In the genomic region with DNA sequence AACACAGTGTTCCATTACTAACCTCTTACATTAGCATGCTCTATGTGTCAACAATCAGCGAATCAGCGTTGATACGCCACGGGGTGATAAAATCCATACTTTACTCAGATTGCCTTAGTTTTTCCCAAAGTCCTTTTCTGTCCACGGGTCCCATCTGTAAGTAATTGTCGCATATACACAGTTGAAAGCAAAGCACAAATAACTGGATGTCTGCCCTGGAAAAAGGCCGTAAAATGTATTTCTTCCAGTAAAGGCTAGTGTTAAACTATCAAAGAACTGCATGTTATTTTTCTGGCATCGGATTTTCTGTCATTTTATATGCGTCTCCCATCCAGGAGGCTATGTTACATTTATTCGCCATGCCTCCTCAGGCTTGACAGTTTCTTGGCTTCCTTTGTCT, we compare ENCODE assay signal across 27 mouse cellular contexts. TPM values are rescaled to one million over a fixed set of nuclear protein-coding genes. Genes with fewer than 3 reads are reported as not detected.
A peak's percentile ranks its signal among the peaks of the same experiment; 100 is the strongest.
DNase-seq lines count a peak whose midpoint lies in the region; ATAC-seq and TF ChIP-seq lines count a peak whose summit lies in the region.
"Had no signal": no experiment of that assay in that cellular context is flagged by ENCODE, and none has a peak within 500 bp of the region (broad histone marks: within the 10 kb centered on the region; RNA-seq: fewer than 3 reads in every experiment).

No protein-coding gene starts in this region.

- no peak overlapping the region for H3K27ac ChIP-seq in kidney, postnatal 0 days
- peak overlapping the region; percentile 76 for H3K27ac ChIP-seq in embryonic facial prominence, embryonic 15.5 days (replicated peaks)
- H3K27ac ChIP-seq in limb, embryonic 13.5 days = peak overlapping the region; percentile 55; the same call in 1 of the 2 replicates
- H3K27ac ChIP-seq: forebrain, embryonic 12.5 days; heart, embryonic 15.5 days; hindbrain, embryonic 14.5 days had no signal

- ATAC-seq in kidney, postnatal 0 days (replicated peaks; ENCODE audit: low FRiP score, low read depth) = no peak
- ATAC-seq in embryonic facial prominence, embryonic 15.5 days (ENCODE audit: insufficient number of reproducible peaks, low FRiP score, low TSS enrichment, low read depth) = peak; percentile 63; the same call in 1 of the 2 replicates
- 0 out of 2 replicates have a peak, but pooled peaks have one; percentile 21 for ATAC-seq in limb, embryonic 13.5 days (ENCODE audit: low FRiP score, low read depth)
- no peak for ATAC-seq in monocyte, adult 5-6 weeks (replicated peaks; ENCODE audit: insufficient number of reproducible peaks, low FRiP score, low TSS enrichment, poor library complexity, severe bottlenecking)
- ATAC-seq: activated CD4-positive, CD25-positive, alpha-beta regulatory T cell, adult 4 months; forebrain, embryonic 16.5 days; Patski had no signal

- no peaks in the 10 kb centered on the region for H3K36me3 ChIP-seq in kidney, postnatal 0 days (ENCODE audit: insufficient read depth, low read length)
- H3K36me3 ChIP-seq in embryonic facial prominence, embryonic 15.5 days = no peaks in the 10 kb centered on the region
- H3K36me3 ChIP-seq in limb, embryonic 13.5 days = no peaks in the 10 kb centered on the region
- H3K36me3 ChIP-seq: forebrain, embryonic 12.5 days; heart, embryonic 15.5 days; hindbrain, embryonic 10.5 days had no signal

- no peak overlapping the region for H3K4me2 ChIP-seq in kidney, postnatal 0 days (ENCODE audit: low read length)
- no peak overlapping the region for H3K4me2 ChIP-seq in embryonic facial prominence, embryonic 15.5 days (replicated peaks)
- no peak overlapping the region for H3K4me2 ChIP-seq in limb, embryonic 13.5 days (replicated peaks)
- H3K4me2 ChIP-seq: forebrain, embryonic 12.5 days; heart, embryonic 11.5 days; heart, embryonic 15.5 days; hindbrain, embryonic 14.5 days had no signal

- peak; percentile 53 for DNase-seq in kidney, postnatal 0 days (ENCODE audit: low spot score)
- no peak for DNase-seq in kidney, adult 9 months
- no peak for DNase-seq in heart, adult 8-10 months (ENCODE audit: low spot score)
- no peak for DNase-seq in thymus, postnatal 14 days
- DNase-seq: adrenal gland, postnatal 14 days; cerebellum, adult 2 months; embryo, embryonic 11 days; gastrocnemius, postnatal 10 days; heart, adult 18-20 months; heart, postnatal 14 days had no signal

- no peaks in the 10 kb centered on the region for H3K4me1 ChIP-seq in kidney, postnatal 0 days (replicated peaks; ENCODE audit: insufficient read depth, low read length)
- peaks cover 19% of the 10 kb centered on the region for H3K4me1 ChIP-seq in embryonic facial prominence, embryonic 15.5 days
- peaks cover 31% of the 10 kb centered on the region for H3K4me1 ChIP-seq in limb, embryonic 13.5 days
- H3K4me1 ChIP-seq: forebrain, embryonic 12.5 days; heart, embryonic 15.5 days had no signal

- H3K4me3 ChIP-seq in kidney, postnatal 0 days (replicated peaks; ENCODE audit: low read depth, low read length) = no peak overlapping the region
- no peak overlapping the region for H3K4me3 ChIP-seq in embryonic facial prominence, embryonic 15.5 days (replicated peaks)
- no peak overlapping the region for H3K4me3 ChIP-seq in limb, embryonic 13.5 days
- H3K4me3 ChIP-seq: forebrain, embryonic 12.5 days; heart, embryonic 15.5 days; hindbrain, embryonic 10.5 days had no signal

- H3K9me3 ChIP-seq in kidney, postnatal 0 days (replicated peaks; ENCODE audit: low read length) = no peaks in the 10 kb centered on the region
- H3K9me3 ChIP-seq in embryonic facial prominence, embryonic 15.5 days (replicated peaks) = no peaks in the 10 kb centered on the region
- H3K9me3 ChIP-seq in limb, embryonic 13.5 days = no peaks in the 10 kb centered on the region
- H3K9me3 ChIP-seq: forebrain, embryonic 12.5 days; heart, embryonic 15.5 days; hindbrain, embryonic 10.5 days had no signal

- H3K27me3 ChIP-seq in kidney, postnatal 0 days (ENCODE audit: insufficient read depth, low read length) = no peaks in the 10 kb centered on the region
- H3K27me3 ChIP-seq in embryonic facial prominence, embryonic 15.5 days = no peaks in the 10 kb centered on the region
- no peaks in the 10 kb centered on the region; the same call in 1 of the 2 replicates for H3K27me3 ChIP-seq in limb, embryonic 13.5 days
- H3K27me3 ChIP-seq: forebrain, embryonic 12.5 days; Patski had no signal

- no peak for TF ChIP-seq CTCF in kidney, postnatal 0 days (IDR thresholded peaks at IDR 0.05; ENCODE audit: low read depth)

- WGBS in kidney, postnatal 0 days = 57% methylated on average over 10 of the region's 10 CpGs
- WGBS in embryonic facial prominence, embryonic 15.5 days = 29% methylated on average over 10 of the region's 10 CpGs
- 26% methylated on average over 10 of the region's 10 CpGs for WGBS in limb, embryonic 13.5 days

- H3K9ac ChIP-seq in kidney, postnatal 0 days (ENCODE audit: low read depth, low read length) = no peak overlapping the region
- H3K9ac ChIP-seq in embryonic facial prominence, embryonic 15.5 days = no peak overlapping the region
- no peak overlapping the region for H3K9ac ChIP-seq in limb, embryonic 13.5 days
- H3K9ac ChIP-seq: forebrain, embryonic 12.5 days; heart, embryonic 15.5 days; hindbrain, embryonic 14.5 days had no signal

RNA-seq across cellular contexts. Expression of a gene that starts 19.0 kb away (rescaled TPM):
- 2,374 and 2,839 TPM in 2 replicates for polyA plus RNA-seq in kidney, postnatal 0 days (2015; fragmentation: Nextera tagmentation; extraction: Ambion mirVana)
- polyA plus RNA-seq in embryonic facial prominence, embryonic 15.5 days (2015; fragmentation: Nextera tagmentation; extraction: Ambion mirVana) = 1,883 and 1,967 TPM in 2 replicates
- 1,700 and 1,730 TPM in 2 replicates for polyA plus RNA-seq in limb, embryonic 13.5 days (2015; fragmentation: Nextera tagmentation; extraction: Ambion mirVana)
- 508 to 670 TPM (median 625 TPM) in 3 replicates for total RNA-seq in monocyte, adult 5-6 weeks (2017)
- 100 to 1,000 TPM; 594 to 696 (median 662) TPM for total RNA-seq in heart, adult 8-10 months (2022)

RNA-seq across cellular contexts. Expression of a gene that starts 29.7 kb away (rescaled TPM):
- polyA plus RNA-seq in kidney, postnatal 0 days (2015; fragmentation: Nextera tagmentation; extraction: Ambion mirVana) = not detected in 2 replicates
- not detected in 2 replicates for polyA plus RNA-seq in embryonic facial prominence, embryonic 15.5 days (2015; fragmentation: Nextera tagmentation; extraction: Ambion mirVana)
- not detected in 2 replicates for polyA plus RNA-seq in limb, embryonic 13.5 days (2015; fragmentation: Nextera tagmentation; extraction: Ambion mirVana)
- total RNA-seq in monocyte, adult 5-6 weeks (2017) = not detected in 3 replicates
- not detected for total RNA-seq in heart, adult 8-10 months (2022)
- total RNA-seq: adrenal gland, adult 18-20 months; adrenal gland, postnatal 14 days; common myeloid progenitor, adult 5-6 weeks; gastrocnemius, postnatal 10 days; gastrocnemius, postnatal 4 days; heart, adult 18-20 months; heart, postnatal 14 days; MEL had no signal
- polyA plus RNA-seq: activated CD4-positive, CD25-positive, alpha-beta regulatory T cell, adult 4 months; C2C12; cerebellum, adult 2 months; forebrain, embryonic 12.5 days; forebrain, embryonic 16.5 days; frontal cortex, adult 2 months; heart, embryonic 11.5 days; heart, embryonic 15.5 days; hindbrain, embryonic 10.5 days; hindbrain, embryonic 14.5 days; Patski had no signal

Comparison
In these comparisons a context has a peak if more than half of its experiments do, and no peak if none do; other contexts are left out.
1. ATAC-seq: peak in embryonic facial prominence, embryonic 15.5 days (single experiment) and limb, embryonic 13.5 days (single experiment); none in kidney, postnatal 0 days (single experiment) and monocyte, adult 5-6 weeks (single experiment).